Mouse (Mus musculus) inflammation-experienced regulatory T-cells, adult 6 months (primary cell): Measurements from ENCODE around the gene Meis2. TPM values are rescaled to one million over a fixed set of nuclear protein-coding genes. Genes with fewer than 3 reads are reported as not detected.
A peak's percentile ranks its signal among the peaks of the same experiment; 100 is the strongest.

Source experiments
- ATAC-seq: one replicate; pipeline ENCODE4 v1.8.0; 2017
- polyA plus RNA-seq, 3 experiments: library from polyadenylated mRNA; unstranded; fragments of 100-300 nt; shearing (Covaris generic); gene quantifications; one replicate each; pipeline ENCODE4 v1.2.1; 2017

Gene Meis2
- under 1 TPM in 1 of 3 experiments, not detected in 2; 0.34 TPM for polyA plus RNA-seq

- no peak for ATAC-seq
Observed at GRCm38 (mm10) chr2:116065570-116066005, at the start of gene Meis2. TSS of gene Meis2 (minus strand) at chr2:116065839.

DNA sequence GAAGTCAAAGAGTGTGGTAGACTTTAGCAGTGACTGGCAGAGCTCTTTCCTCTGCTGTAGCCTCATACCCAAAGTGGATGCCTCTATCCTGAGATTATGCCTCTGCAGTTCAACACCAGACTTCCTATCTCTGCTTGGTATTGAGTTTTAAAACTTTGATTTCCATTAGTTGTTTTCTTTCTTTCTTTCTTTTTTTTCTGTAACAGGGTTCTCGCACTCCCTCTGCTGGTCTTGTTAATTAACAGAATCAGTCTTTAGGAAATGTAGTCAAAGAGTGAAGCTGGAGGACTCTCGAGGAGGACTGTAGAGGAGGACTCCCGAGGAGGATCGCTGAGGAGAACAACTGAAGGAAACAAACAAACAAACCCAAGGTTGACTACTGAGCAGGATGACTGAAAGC, 40.6 kb upstream of the Meis2 start:
- no peak for ATAC-seq

DNA sequence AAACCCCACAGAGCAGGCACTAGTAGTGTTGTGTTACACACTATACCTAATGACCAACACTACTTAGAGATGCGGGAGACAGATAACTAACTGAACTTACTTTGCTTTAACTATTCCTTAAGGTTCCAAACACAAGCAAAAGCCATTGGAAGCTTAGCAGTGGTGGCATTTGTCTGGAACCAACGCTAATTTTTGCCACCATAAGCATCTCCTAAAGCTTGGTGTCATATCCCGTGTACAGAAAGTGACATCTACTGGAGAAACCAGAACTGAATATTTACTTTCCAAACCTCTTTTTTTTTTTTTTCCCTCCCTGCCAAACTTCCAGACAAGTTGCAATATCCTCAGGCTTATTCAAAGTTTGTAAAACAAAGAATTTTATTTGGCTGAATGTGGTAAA, 39.5 kb upstream of the Meis2 start:
- no peak for ATAC-seq

- no peak for ATAC-seq
Observed at GRCm38 (mm10) chr2:116103411-116103996, 37.9 kb upstream of the Meis2 start.

- no peak for ATAC-seq
Observed at GRCm38 (mm10) chr2:116101221-116101620, 35.6 kb upstream of the Meis2 start.

DNA sequence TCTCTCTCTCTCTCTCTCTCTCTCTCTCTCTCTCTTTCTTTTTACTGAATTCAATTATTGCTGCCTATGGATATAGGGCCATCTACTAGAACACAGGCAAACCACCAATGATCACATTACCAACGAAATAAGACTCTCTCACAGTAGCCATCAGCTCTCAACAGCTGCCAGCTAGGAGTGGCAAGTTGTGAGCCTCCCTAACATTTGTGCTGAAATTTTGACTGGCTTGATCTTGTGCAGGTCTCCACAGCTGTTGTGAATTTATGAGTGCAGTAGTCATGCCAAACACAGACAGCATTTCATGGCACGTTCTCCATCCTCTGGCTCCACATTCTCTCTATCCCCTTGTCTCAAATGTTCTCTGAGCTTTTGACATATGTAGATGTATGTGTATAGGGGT, 15.3 kb upstream of the Meis2 start:
- no peak for ATAC-seq

- no peak for ATAC-seq
Observed at GRCm38 (mm10) chr2:116078841-116079240, 13.2 kb upstream of the Meis2 start.

GRCm38 (mm10) chr2:116077716-116078115, 12.1 kb upstream of the Meis2 start:
- ATAC-seq: no peak

- no peak for ATAC-seq
Observed at GRCm38 (mm10) chr2:116076752-116077480, 11.3 kb upstream of the Meis2 start.

- ATAC-seq: no peak
Observed at GRCm38 (mm10) chr2:116075902-116076301, 10.3 kb upstream of the Meis2 start.

- no peak for ATAC-seq
Observed at GRCm38 (mm10) chr2:116075477-116075876, 9.8 kb upstream of the Meis2 start.

- no peak for ATAC-seq
Observed at GRCm38 (mm10) chr2:116074726-116075440, 9.2 kb upstream of the Meis2 start.

DNA sequence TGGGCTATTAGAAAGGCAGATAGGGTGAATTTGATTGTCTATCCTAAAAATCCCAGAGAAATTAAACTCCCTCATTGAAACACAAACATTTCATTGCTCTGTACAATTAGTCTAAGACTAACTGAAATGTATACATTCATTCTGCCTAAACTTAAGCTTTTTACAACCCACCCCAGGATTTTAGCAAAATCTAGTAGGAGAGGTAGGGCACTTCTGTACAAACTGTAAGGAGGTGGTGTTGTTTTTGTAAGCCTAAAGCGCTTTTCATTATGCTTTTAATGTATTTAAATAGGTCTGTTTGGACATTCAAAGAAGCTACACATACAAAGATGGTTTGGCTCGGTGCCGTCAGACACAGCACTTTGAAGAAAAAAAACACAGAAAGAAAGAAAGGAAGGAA, 8.4 kb upstream of the Meis2 start:
- ATAC-seq: no peak

DNA sequence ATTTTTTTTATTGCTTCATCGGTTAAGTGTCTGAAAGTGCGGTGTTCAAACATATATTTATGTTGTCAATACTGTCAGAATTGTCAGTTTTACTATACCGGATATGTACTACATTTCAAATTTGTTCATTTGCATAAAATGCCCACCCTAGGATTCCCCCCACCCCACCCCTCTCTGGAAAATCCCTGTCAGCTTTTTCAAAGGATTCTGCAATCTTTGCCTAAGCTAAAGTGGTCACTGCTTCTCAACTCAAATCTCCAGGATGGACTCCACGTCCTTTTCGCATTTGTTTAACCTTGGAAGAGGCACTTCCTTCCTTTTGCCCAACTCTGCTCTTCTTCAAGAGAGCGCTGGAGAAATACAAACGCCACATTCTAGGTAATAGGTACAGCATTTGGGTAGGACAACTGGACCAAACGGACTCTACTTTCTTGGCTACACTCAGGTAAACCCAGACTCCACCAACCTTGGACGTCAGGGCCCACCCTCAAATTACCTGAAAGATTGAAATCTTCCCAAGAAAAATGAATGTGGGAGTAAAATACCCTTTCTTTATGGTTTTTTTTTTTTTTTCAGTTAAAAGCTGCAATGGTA, 7.8 kb upstream of the Meis2 start:
- ATAC-seq: no peak

DNA sequence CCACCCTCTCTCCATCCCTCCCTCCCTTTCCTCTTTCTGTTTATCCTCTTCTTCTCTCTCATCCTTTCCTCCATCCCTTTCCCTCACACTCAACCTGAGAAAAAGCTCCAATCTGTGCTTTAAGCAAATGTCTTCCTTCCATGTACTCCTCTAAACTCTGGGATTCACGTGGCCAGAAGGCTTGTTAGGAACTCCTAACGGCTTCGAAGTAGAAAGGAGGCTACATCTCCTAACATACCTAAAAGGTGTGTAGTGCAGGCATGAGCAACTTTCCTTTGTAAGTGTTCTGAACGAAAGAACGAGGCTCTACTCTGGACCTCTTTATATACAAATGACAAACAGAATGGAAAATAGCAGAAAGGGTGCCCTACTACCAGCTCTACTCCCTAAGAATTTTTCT, 7.1 kb upstream of the Meis2 start:
- ATAC-seq: no peak

GRCm38 (mm10) chr2:116072321-116072640, 6.6 kb upstream of the Meis2 start:
- ATAC-seq: no peak

DNA sequence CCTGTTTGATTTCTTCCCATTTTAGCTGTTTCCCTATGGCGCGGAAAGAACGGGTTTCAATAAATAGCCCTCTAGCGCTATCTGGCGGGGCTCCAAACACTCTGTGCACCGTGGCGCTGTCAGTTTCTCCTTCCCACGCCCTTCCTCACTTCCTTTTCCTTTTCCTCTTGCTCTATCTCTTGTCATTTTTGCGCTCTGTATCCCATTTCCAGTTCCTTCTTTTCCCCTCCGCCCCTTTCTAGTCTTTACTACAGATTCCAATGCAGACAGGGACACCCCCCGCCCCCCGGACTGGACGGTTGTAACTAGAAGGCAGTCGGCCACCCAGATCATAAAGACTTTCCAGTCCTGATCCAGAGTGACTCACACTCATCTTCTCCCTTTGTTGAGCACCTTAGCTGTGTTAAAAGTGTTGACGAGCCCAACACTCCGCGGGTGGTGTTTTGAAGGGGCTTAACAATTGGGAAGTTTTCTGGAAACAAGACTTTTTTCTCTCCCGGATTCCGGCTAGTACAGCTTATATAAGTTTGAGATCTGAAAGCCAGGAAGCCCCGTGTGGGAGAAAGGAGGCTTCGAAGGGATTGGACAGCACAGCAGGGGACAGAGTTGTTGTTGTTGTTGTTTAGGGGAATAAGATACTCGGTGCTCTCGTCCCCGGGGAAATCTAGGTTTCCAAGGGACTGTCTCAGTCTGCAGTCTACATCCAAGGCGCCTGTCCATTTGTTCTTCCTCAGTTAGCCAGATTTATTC, 6.1 kb upstream of the Meis2 start:
- peak; percentile 33 for ATAC-seq

- no peak for ATAC-seq
Observed at GRCm38 (mm10) chr2:116070614-116071425, 5.2 kb upstream of the Meis2 start.

GRCm38 (mm10) chr2:116069451-116070225, 4.0 kb upstream of the Meis2 start:
- ATAC-seq: no peak

DNA sequence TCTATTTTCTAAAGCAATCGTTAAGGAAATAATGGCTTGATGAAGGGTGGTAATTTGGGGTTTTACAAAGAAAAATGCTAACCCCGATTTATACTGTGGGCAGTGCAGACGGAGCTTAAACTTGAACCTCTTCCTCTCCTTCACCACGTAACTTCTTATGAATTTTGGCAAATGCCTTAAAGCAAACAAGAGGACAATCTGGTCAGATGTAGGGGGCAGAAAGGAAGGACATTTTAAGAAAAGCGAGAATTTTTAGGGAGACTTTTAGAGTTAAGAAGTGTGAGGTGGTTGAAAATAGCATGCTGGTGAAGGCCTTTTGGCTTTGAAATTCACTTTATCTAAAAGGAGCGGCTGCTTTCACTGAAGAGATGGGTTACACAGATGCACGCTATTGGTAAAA, 3.3 kb upstream of the Meis2 start:
- ATAC-seq: no peak

DNA sequence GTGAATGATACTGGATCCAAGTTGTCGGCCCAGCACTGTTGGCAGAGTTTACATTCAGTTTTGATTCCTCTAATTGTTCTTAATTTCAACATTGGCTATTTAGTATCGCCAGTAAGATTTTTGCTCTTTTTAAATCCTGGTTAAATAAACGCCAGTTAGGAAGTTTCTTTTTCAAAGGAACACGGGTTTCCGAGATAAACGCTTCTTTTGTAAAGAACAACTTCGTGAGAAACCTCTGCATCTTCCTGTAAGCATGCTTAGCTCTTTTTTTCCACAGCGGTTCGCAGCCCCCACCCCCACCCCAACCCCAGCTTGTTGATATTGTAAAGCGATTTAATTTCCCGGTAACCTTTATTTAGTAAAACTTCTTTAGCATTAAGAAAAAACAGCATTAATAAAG, 2.8 kb upstream of the Meis2 start:
- no peak for ATAC-seq
